Mouse (Mus musculus) adrenal gland, adult 2 months (tissue): ENCODE results near the gene Radil. TPM values are rescaled to one million over a fixed set of nuclear protein-coding genes. Genes with fewer than 3 reads are reported as not detected.
A peak's percentile ranks its signal among the peaks of the same experiment; 100 is the strongest.

Source experiments
- DNase-seq: peaks from one replicate; pipeline ENCODE4 v3.0.0; 2021
- polyA plus RNA-seq: library from polyadenylated mRNA; depleted of rRNA; stranded (reverse); fragments of >200 nt; gene quantifications from 2 replicates; pipeline ENCODE4 v1.2.3, GENCODE M21; 2012
- total RNA-seq, 2 experiments: library from RNA; stranded (reverse); gene quantifications; 2 replicates each; pipeline ENCODE4 v1.2.3; 2021

Radil gene
- total and polyA plus RNA-seq, 3 experiments = 3.5 to 9.3 (median 4.9) TPM

DNA sequence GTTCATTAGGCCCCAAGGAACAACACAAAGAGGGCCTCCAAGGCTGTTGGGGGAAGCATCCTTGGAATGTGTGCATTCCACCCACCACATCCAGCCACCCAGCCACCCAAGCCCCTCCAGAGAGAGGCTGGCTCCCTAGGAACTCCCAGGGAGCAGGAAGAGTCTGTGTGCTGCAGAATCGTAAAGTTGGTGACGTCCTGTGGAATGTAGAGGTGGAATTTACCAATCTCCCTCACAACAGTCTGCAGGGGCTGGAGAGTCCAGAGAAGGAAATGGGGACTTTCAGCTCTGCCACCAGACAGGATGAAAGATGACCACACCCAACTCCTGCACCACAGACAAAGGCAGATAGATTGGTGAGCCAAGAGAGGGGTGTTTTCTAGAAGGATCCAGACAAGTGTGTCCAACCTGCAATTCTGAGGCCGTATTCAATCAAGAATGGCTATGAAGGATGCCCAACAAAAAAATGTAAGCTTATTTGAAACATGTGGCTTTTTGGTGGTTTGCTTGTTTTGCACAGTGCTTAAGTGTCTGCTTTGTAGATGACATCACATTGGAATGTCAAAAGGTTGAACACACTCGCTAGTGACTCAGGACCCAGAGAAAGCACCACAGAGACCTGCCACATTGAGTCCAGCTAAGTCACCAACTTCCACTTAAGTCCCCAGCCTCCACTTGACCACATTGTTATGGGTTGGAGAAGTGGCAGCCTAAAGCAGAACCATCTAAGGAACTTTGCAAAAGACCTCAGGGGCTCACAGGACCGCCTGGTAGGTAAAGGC, 5.7 kb downstream of the Radil start:
- no peak for DNase-seq

DNA sequence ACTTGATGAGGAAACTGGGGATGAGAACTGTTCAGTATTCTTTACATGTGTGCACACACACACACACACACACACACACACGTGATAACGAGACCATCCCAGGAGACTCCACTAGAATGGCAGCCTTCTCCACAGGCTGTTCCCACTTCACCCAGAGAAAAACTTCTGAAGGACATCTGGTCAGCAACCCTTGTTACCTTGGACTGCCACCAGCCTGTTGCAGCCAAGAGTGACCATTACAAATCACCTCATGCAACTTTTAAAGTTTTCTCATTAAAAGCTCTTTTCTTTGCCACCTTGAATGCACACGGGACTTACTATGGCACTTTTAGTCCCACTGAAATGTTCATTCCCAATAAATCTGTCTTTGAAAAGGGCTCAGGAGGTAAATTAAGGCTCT, 13.6 kb downstream of the Radil start:
- DNase-seq = peak; percentile 53

DNA sequence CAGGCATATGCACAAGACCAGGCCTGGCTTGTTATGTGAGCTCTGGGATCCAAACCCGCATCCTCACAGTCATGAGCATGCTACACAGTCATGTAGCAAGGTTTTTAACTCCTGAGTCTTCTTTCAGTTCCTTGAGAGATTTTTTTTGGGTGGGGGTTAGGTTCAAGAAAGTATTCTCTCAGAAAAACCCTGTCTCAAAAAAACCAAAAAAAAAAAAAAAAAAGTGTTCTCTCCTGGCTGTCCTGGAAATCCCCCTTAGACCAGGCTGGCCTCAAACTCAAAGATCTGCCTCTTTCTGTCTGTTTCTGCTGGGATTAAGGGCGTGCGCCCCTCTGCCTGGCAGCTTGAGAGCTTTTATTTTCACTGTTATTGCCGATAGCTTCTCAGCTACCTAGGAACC, 15.5 kb downstream of the Radil start:
- DNase-seq = no peak

- no peak for DNase-seq
Measured at GRCm38 (mm10) chr5:142529915-142530314, 21.0 kb downstream of the Radil start, which contains the start of gene Papolb. Gene Papolb, minus strand, starts transcription at chr5:142530076.

DNA sequence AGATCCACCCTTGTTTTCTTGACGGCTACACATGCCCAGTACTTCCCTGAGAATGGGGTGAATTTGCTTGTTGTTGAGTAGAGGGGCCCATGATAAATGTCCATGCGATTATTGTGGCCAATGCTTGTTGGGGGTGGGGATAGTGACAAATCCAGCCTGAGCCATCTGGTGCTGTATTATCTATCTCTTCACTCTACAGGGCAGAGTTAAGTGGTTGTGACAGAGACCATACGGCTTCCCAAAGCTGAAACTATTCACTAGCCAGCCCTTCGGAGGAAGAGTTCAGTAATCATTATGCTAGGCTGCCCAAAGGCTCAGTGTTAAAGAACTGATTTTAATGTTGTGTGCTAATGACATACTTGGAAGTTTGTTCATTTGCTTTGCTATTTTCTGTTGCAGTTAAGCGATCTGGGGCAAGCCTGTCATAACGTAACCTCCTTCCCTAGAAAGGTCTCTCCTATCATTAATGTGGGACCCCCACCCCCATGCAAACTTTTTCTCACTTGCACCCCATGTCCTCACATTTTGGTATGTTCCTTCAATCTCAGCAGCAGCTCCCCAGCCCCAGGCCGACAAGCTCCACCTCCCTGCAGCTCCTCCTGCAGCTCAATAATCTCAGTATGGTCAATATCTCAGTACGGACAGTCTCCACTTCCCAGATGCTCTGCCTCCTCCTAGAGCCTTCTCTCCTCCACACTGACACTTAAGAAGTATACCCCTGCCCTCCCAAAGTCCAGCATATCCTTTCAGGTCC, 26.0 kb downstream of the Radil start:
- DNase-seq = no peak

DNA sequence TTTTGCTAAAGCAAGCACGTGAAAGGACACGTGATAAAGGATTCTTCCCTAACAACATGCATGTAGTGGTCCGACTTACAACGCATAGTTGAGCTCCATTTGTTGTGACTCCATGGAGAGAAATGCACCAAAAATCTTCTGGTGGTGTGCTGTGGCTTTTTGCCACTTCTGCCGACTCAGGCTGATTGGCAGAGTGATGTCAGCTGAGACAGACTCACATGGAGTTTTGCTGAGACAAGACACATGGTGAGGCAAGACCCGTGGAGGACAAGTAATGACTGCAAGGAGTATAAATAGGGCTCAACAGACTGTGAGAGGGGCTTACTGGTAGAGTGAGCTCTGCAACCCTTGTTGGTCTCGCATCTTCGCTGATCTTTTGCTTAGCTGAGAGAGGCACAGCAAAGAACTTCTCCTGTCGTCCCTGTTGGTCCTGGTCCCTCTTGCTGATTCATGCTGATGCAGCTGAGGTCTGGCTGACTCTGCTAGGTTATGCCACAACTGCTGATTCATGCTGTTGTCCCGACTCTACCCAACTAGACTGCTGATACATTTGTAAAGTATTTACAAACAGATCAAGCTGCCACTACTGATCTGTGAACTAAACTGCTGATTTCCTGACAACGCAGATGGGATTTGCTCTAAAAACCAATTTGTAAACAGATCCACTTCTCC, 29.6 kb downstream of the Radil start:
- peak; percentile 74 for DNase-seq

GRCm38 (mm10) chr5:142520360-142520759, 30.5 kb downstream of the Radil start:
- no peak for DNase-seq

DNA sequence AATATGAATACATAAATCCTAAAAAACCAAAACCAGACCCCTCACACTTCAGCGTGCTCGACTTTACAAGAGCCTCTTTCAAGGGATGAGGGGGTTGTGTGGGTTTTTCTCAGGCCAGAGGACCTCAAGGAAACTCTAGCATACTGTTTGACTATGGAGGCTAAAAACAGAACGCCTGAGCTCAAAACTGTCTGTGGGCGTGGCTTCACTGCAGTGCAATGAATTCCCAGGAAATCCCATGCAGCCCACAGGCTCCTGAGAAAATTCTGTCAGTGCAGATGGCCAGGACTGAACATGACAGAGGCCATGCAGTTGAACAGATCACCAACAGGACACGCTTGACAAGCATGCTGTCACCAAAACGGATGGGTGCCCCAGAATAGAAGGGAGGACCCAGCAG, 31.9 kb downstream of the Radil start:
- DNase-seq = no peak

GRCm38 (mm10) chr5:142512112-142512511, 38.8 kb downstream of the Radil start:
- no peak for DNase-seq

DNA sequence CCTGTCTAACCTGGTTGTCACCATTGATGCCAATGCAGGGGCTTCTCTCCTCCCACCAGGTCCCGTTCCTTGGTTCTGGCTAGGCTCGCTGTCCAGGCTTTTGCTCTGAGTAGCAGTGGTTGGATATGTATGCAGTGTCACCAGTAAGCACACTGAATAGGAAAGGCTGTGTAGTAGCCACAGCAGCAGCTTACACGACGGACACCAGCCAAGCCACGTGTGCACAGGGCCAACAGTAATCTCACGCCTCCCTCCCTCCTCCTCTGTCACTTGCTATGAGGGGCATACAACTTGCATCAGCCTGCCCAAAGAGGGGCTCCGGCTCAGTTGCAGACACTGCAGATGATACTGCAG, 40.9 kb downstream of the Radil start:
- DNase-seq = no peak

DNA sequence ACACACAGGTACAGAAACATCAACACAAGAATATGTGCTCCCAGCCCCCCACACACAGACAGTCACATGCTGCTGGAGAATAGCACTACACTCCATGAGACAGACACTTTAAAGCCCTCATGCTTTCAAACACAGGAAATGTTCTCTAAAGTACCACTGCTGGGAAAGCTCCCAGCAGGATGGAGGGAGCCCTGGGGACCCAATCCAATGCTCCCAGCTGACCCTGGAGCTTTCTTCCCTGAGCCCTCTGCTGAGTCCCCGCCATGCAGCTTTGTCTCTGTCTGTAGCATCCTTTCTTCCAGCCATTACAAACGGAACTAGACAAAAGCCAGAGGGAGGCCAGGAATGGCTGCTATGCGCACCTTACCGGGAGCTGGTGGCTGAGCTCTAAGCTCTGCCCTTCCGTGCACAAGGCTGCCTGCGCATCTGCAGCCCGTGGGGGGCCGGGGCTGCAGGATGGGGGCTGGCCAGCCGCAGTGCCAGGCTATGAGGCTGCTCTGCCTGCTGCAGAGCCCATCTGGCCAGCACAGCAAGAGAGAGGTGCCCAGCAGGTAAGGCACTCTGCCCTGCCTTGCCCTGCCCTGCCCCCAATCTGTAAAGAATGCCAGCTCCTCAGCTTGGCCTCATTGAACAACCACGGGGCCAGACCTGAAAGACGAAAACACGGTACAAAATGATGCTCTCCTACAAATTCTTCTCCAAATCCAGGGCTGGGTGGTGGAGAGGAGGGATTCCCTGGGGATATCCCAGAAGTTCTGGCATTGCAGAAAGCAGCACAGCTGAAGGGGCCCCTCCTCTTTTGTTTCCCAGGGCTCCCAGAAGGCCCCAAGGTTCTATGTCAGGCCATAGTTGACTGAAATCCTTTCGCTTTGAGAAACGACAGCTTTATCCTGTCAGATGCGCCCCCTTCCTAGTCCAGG, 41.5 kb downstream of the Radil start:
- no peak for DNase-seq

DNA sequence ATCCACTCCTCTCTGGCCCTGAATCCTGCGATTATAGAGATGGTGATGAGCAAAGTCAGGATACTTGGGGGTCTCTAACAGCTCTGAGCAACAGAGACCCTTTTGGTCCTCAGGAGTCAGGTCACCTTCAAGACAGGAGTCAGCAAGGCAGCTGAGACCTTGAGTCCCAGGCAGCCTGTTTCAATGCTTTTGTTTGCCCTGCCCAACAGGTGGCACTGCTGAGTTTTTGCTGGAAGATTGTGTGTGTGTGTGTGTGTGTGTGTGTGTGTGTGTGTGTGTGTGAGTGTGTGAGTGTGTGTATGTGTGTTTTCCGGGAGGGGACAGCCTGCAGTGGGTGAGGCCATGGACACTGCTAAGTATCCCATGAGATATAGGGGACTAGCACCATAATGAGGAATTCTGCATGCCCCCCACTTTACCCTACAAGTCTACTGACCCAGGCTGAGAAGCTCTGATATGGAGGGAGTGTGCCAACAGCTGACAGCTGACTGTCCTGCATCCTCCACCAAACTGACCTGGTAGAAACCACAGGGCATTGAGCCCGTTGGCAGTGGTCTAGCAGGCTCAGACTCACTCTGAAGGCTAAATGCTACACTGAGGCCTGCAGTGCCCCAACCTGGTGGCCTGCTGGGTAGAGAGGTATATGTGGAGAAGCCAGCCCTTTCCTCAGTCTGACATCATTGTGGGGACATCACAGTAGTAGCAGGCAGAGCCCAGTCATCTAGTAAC, 45.0 kb downstream of the Radil start:
- peak; percentile 36 for DNase-seq

DNA sequence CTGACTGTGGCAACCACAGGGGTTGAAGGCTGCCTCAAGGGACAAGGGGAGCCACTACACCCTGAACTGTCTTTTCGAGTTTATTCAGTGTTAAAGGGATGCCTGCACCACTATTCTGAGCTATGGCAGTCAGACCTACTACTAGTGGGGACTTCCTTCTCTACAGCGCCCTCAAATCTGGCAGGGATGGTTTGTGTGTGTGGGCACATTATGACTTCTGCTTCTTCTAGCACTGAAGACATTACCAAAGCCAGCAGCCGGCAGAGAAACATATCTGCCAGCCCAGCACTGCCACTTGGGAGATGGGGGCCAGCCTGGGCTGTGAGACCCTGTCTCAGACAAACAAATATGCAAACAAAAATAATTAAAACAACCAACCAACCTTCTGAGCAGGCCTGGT, 46.7 kb downstream of the Radil start:
- DNase-seq = no peak

DNA sequence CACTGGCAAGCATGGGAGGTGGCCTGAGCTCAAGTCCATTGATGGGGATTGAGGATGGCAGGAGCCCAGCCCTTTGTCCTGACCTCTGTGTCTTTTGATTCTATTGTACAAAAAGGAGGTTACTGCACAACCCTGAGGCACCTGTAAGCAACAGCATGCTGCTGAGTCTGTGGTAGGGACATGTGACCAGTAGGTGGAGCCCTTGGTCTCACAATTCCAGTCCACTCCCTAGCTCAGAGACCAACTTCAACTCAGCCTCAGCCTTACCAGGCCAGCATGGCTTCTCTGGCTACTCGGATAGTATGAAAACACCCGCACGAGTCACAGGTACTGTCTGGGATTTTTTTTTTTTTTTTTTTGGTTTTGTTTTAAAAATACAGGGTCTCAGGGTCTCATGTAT, 48.5 kb downstream of the Radil start:
- peak; percentile 83 for DNase-seq

GRCm38 (mm10) chr5:142500918-142501317, 50.0 kb downstream of the Radil start:
- no peak for DNase-seq

- no peak for DNase-seq
Measured at GRCm38 (mm10) chr5:142498964-142499363, 51.9 kb downstream of the Radil start.

- peak; percentile 46 for DNase-seq
Measured at GRCm38 (mm10) chr5:142495321-142496096, 55.4 kb downstream of the Radil start.

GRCm38 (mm10) chr5:142493307-142493706, 57.6 kb downstream of the Radil start:
- DNase-seq = peak; percentile 64

DNA sequence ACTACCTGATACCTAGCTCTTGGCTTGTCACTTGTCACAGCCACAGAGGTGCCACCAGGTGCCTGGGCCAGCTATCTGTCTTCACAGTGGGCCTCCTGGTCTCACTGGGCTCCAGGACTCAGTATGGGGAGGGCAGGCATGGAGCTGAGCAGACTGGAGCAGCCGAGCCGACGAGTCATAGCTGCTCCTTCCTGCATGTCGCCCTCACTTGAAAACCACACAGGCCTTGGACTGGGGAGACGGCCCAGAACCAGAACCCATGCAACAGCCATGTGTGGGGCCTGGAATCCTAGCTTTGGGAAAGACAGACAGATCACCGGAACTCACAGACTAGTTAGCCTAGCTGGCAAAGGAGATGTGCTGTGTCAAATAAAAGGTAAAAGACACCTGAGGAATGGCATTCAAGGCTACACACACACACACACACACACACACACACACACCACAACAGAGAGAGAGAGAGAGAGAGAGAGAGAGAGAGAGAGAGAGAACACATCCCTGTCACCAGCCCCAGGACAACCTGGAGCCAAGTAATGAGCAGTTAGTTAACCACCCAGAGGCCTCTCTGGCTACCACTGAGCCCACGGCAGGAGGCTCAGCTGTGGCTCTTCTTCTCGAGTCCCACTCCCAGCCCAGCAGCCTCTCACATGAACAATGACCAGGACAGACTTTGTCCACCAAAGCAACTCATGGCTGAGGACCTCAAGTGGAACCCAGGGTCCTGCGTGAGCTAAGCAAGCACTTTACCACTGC, 60.8 kb downstream of the Radil start:
- no peak for DNase-seq

DNA sequence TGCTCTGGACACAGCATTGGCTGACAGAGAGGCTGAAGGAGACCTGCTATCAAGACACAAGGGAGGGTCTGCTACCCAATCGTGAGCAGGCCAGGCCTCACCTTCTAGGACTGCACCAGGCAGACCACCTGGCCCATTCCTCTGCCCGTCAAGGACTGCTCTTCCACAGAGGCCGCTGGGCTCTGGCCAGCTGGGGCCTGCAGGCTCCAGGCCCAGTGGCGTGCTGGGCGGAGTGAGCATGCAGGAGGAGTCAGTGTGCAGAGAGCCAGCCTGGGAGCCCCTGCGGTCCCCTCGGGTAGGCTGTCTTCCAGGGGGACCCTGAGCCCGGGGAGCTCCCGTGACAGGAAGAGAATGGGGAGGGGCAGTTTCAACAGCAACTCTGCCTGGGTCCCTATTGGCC, 64.2 kb downstream of the Radil start:
- DNase-seq = no peak
